Mouse (Mus musculus): ENCODE results near the gene Cldn7.

Gene Cldn7

GRCm38 (mm10) chr11:70016669-70017068 lies 52.1 kb downstream of the Cldn7 start, which contains the start of gene Dlg4:
Dlg4 (plus strand) TSS chr11:70016942.
- no peak for DNase-seq

- no peak for DNase-seq
These were observed 52.7 kb downstream of the Cldn7 start for GRCm38 (mm10) chr11:70017199-70017767.

Measured in kidney, adult 18-20 months (tissue).